Mouse (Mus musculus) left cerebral cortex, postnatal 10 days (tissue): ENCODE data around the gene Homer2. TPM values are rescaled to one million over a fixed set of nuclear protein-coding genes. Genes with fewer than 3 reads are reported as not detected.

Experiments
- DNase-seq, 2 experiments: peaks; one replicate each; pipeline ENCODE4 v3.0.0; 2021 to 2022; ENCODE audit warnings: low spot score in 2 of 2, mixed read lengths in 1 of 2; ENCODE audit errors: extremely low spot score in 1 of 2
- intact Hi-C: fragments of 180-260 bp; cut with DNase I; formaldehyde crosslinking; loops from one replicate; pipeline ENCODE4 v1.15.1; 2025
- total RNA-seq, 2 experiments: library from RNA; stranded (reverse); gene quantifications; 2 replicates each; pipeline ENCODE4 v1.2.3; 2021

Gene Homer2
- total RNA-seq, 2 experiments from 2014 or later = 68.1 to 71.6 TPM

DNA sequence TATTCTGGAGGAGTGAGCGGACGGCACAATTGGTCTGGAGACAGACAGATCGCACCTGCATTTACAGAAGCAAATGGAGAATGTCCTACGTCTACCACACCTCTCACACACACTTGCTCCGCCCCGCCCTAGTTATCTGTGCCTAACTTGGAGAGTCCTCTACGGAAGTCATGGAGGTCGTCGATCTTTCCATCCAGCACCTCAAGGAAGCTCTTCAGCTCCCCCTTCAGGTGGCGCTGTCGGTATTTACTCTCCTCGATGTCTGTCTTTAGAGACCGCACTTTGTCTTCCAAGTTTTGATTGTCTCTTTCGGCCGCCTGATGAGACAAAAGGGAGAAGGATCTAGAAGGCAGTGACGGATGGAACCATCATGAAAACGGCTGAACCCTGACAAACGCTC, 97.2 kb downstream of the Homer2 start:
- intact Hi-C loops = no loop called here
- DNase-seq = peak in 1 of 2 experiments; percentile 46

- intact Hi-C loops = no loop called here
These were observed 100.9 kb downstream of the Homer2 start for GRCm38 (mm10) chr7:81606452-81606851.

GRCm38 (mm10) chr7:81605489-81605888, 101.8 kb downstream of the Homer2 start:
- intact Hi-C loops = no loop called here
- DNase-seq = no peak

More at GRCm38 (mm10) chr7:81606452-81606851, 100.9 kb downstream of the Homer2 start:
- DNase-seq = no peak

DNA sequence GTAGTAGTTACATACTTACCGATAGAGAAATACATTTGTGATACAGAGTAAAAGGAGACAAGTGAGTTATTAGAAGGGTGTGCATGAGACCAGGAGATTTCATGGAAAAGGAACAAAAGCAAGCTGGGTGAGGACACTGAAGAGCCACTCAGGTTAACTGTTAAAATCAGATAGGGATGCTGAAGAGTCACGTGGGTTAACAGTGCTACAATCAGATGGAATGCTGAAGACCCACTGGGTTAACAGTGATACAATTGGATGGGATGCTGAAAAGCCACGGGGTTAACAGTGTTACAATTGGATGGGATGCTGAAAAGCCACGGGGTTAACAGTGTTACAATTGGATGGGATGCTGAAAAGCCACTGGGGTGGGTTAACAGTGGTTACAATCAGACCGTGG, 102.3 kb downstream of the Homer2 start:
- intact Hi-C loops = no loop called here
- DNase-seq = no peak

DNA sequence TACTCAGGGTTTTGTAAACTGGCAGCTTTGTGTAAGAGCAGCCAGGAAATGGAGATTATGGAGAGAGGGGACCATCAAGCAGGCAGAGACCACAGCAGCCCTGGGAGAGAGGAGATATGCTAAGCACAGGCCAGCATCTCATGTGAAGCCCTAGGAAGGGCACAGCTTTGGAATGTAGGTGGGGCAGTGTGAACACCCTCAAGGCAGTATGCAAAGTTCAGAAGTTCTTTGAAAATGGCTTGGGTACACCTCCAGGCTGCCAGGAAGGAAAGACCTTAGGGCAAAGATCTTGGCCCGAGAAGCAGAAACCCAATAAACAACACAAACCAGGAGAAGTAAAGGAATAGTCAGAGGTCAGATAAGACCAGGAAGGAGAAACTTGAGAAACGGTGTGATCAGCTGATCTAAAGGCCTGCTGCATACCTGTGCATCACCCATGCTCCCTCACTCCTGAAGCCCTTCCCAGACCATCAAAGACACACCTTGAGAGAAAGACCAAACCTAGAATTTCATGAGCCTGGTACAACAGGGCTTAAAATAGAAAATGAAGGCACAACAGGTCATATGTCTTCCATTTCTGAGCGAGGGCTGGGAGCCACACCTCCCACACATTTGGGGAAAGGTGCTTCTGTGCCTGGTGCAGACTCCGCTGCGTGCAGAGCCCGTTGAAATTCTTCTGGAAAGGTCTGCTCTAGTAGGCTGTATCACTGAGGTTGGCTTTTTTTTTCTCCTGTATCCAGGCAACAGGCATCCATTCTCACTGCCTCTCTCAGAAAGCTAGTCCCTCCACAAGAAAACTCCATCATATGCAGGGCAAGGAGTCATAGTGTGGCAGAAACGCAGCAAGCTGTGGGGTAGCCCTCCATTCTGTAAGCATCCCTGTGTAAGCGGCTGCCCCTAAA, 107.7 kb downstream of the Homer2 start:
- peak in 1 of 2 experiments; percentile 14 for DNase-seq
- intact Hi-C loops = no loop called here

DNA sequence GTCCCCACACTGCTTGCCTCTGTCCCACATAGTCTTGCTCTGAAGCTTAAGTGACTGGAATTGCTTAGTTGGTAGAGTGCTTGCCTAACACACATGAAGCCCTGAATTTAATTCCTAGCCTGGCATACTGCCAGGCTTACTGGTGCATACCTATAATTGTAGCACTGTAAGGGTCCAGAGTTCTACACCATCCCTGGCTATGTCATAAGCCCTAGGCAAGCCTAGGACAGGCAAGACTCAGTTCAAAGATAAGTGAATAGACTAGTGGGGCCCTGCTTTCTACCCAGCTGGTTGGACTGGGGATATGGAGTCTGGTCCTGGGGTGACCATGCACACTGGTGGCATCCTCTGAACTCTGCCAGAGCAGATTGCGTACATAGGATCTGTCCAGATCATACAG, 109.7 kb downstream of the Homer2 start:
- intact Hi-C loops = no loop called here
- no peak for DNase-seq

DNA sequence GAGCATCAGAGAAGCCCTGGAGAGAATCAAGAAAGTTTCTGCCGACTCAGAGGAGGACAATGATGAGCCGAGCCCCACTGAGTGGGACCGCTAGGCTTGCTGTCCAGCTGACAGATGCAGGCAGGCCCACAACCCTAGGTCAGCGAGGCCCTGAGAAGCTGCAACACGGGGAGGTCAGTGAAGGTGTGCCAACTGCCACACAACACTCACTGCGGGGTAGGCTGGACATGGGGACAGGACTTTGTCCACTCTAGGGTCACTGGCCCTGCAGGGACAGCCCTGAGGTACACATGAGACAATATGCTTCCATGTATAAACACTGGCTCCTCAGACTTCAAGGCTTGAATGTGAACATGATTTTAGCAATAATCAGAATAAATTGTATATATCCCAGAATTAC, 111.2 kb downstream of the Homer2 start:
- intact Hi-C loops = no loop called here
- DNase-seq = no peak

DNA sequence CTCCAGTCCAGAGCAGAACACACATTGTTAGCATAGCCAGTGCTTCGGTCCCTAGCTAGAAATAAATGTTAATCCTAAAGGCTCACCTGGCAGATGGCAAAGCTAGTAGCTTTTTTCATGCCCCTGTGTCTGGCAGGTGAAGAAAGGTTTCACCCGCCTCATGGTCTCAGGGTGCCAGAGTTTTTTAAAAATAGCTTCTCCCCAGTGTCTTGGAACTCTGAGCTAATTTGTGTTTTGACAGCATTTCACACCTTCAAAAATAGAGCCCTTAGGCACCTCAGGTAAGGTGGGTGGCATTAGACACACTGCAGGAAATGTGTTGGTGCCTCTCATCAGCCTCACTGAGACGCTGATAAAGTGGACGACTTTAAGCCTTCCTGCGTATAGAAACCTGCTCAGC, 112.3 kb downstream of the Homer2 start:
- intact Hi-C loops = no loop called here

DNA sequence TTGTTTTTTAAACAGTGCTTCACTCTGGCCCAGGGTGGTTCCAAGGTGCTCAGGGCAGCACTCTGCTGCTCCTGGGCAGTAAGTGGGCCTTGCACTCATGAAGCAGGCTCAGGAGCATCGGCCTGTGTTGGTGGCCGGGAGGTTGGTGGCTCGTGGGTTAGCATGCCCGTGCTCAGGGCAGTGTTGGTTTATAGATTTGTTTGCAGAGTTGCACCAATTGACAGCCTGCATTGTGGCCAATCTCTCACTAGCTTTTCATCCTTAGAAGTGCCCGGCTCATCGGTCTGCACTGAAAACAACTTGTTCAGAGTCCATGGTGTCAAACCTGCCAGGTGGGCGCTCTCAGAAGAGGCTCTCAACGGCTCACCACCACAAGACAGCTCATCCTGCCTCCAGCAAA, 113.9 kb downstream of the Homer2 start:
- intact Hi-C loops = no loop called here
- no peak for DNase-seq

More for the DNA sequence above, 112.3 kb downstream of the Homer2 start:
- no peak for DNase-seq

GRCm38 (mm10) chr7:81592686-81593085, 114.6 kb downstream of the Homer2 start:
- no peak for DNase-seq
- intact Hi-C loops = no loop called here

DNA sequence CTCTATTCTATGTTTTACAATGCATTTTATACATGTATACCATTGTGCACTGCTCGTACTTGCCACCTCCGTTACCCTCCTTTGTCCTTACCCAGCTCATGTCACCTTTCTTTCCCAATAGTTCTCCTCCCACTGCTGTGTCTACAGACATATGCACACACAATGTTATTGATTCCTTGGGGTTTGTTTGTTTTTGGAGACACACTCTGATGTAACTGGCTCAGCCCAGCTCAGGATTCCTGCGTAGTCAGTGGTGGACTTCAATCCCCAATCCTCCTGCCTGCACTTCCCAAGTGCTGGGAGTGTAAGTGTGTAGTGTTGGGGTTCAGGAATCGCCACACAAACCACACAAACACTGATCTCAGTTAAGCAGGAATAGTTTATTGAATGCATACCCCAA, 120.1 kb downstream of the Homer2 start:
- DNase-seq = no peak
- intact Hi-C loops = no loop called here

DNA sequence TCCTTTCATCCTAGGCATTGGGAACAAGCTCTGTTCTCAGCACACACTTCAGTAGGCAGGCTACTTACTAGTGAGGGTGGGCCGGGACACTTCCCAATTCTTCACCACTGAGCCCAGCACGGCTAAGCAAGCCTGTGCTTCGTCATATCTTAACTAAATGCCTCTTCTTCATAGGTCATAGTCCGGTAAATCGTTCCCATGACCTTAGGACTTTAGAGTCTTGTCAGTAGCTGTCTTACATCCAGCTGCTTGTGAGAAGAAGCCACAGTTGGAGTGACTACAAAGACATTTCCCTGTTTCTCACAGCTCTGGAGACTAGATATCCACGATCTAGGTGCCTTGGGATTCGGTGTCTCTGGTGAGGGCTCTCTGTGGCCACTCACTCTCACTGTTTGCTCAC, 122.0 kb downstream of the Homer2 start:
- intact Hi-C loops = no loop called here
- no peak for DNase-seq

DNA sequence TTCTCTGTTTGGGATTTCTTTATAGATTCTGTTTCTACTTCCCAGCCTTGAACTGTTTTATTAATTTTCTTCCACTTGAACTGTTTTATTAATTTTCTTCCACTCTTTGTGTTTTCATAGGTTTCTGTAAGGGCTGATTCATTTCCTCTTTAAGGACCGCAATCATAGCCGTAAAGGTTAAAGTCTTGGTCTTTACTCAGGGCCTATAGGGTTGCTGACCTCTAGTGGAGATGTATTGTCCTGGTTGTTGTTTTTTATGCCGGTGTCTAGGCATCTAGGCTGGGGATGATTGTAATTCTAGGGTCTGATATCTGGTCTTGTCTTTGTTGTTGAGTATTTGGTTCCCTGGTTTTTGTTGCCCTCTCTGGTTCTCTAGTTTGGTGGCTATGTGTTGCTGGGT, 123.8 kb downstream of the Homer2 start:
- no peak for DNase-seq
- intact Hi-C loops = no loop called here

DNA sequence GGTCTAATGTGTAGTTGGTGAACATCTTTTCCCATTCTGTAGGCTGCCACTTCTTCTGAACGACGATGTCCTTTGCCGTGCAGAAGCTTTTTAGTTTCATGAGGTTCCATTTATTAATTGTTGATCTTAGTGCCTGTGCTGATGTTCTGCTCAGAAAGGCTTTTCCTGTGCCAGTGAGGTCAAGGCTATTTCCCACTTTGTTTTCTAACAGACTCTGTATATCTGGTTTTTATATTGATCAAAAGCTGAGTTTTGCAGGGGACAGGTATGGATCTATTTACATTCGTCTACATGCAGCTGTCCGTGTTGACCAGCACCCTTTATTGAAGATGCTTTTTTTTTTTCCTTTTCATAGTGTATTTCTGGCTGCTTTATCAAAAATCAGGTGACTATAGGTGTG, 128.0 kb downstream of the Homer2 start:
- intact Hi-C loops = loop anchor here (10.0 kb wide), 2 partner anchors 125 to 185 kb away; partner anchors contain the start of genes Cpeb1 and Ramac
- DNase-seq = no peak

DNA sequence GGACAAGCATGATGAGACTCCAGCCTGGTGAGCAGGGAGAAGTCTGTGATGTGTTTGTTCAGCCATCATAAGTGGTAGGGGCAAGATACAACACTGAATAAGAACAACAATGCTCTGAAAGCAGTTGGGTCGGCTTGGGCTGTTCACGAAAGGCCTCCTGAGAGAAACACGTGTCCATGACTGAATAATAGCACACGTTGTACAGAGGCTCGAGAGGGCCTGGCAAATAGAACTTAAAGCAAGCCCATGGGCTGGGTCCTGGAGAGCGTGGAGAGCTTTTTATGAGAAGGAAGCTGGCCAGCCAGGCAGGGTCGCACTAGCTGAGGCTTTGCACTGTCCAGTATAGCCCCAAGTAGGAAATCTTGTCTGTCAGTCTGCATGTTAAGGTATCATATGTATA, 128.9 kb downstream of the Homer2 start:
- intact Hi-C loops = loop anchor here (10.0 kb wide), 2 partner anchors 124 to 186 kb away; partner anchors contain the start of genes Cpeb1 and Ramac
- no peak for DNase-seq

GRCm38 (mm10) chr7:81577872-81578271, 129.5 kb downstream of the Homer2 start:
- no peak for DNase-seq
- intact Hi-C loops = loop anchor here (10.0 kb wide), 2 partner anchors 123 to 187 kb away; partner anchors contain the start of genes Cpeb1 and Ramac

DNA sequence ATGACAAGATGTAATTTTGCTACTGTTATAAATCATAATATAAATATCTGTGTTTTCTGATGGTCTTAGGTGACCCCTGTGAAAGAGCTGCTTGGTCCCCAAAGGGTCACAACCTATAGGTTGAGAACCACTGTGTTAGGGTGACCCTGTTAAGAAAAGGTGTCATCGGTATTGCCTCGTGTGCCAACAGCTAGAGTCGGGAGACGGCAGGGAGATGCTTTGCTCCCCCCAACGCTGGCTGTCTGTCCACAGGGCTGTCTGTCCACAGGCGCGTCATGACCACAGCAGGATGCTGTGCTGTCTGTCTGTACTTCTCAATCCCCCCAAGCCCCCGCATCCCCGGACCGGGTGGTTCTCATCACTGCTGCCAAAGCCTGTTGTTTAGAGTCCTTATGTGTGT, 131.7 kb downstream of the Homer2 start:
- DNase-seq = no peak
- intact Hi-C loops = loop anchor here (10.0 kb wide), 2 partner anchors 121 to 189 kb away; partner anchors contain the start of genes Cpeb1 and Ramac

DNA sequence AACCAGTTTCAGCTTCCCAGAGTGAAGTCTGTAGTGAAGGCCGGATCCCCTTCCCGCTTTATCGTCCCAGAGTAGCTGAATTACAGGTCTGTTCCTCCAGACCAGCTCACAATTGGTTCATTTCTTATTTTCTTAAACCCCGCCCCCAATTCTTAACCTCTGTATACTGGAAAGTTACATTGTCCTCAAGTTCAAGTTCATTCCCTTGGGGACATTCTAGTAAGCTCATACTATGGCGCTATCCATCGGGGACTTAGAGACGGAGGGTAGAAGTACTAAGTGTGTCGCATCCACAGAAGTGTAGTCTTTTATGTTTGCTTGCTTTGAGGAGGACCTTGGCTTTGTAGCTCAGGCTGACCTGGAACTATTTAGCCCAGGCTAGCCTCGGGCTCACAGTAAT, 133.5 kb downstream of the Homer2 start:
- no peak for DNase-seq
- intact Hi-C loops = loop anchor here (5.0 to 10.0 kb wide), 4 partner anchors 97 to 227 kb away; partner anchors contain the start of genes Cpeb1, Ramac and Rps17

DNA sequence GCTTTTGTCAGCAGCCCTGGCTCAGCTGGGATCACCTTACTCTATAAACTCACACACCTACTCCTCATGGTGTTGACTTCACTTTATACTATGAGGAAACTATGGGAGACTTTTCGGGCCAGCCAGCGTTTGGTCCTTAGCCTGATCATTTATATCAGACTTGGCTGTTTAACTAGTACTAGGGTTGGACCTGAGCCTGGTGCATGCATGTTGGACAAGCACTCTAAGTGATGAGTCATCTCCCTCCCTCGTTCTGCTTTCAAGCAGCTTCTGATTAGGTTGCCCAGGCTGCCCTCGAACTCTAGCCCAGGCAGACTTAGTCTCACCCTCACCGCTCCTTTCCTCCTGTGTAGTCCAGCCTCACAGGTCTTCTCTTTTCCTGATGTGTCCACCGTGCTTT, 133.9 kb downstream of the Homer2 start:
- no peak for DNase-seq

More for the DNA sequence above, 133.9 kb downstream of the Homer2 start:
- intact Hi-C loops = loop anchor here (5.0 to 10.0 kb wide), 4 partner anchors 96 to 226 kb away; partner anchors contain the start of genes Cpeb1, Ramac and Rps17
